Mouse (Mus musculus) brain, embryonic 14.5 days (tissue): ENCODE measurements around the gene Olfr648. TPM values are rescaled to one million over a fixed set of nuclear protein-coding genes. Genes with fewer than 3 reads are reported as not detected.

ENCODE experiments used
- DNase-seq: peaks from one replicate; pipeline ENCODE4 v3.0.0-alpha.2; 2011; ENCODE audit warnings: low read depth
- CTCF ChIP-seq: fragments of 200-500 bp; IDR thresholded peaks from 2 replicates; pipeline ENCODE4 v1.5.1; 2012; ENCODE audit warnings: inconsistent platforms, mild to moderate bottlenecking, moderate library complexity, borderline replicate concordance; ENCODE audit not compliant: insufficient read depth, insufficient read length; ENCODE audit errors: extremely low read depth
- POLR2A ChIP-seq: fragments of 200-500 bp; IDR thresholded peaks from 2 replicates; pipeline ENCODE4 v1.6.1; 2012; ENCODE audit warnings: mild to moderate bottlenecking, inconsistent platforms, borderline replicate concordance; ENCODE audit not compliant: poor library complexity, insufficient read depth, insufficient read length, severe bottlenecking; ENCODE audit errors: extremely low read depth
- polyA plus RNA-seq: library from polyadenylated mRNA; depleted of rRNA; stranded (reverse); fragments of >200 nt; gene quantifications from 2 replicates; pipeline ENCODE4 v1.2.3, GENCODE M21; 2012; rRNA removed

The Olfr648 gene
- polyA plus RNA-seq, 1 experiment, result 0.08 TPM

DNA sequence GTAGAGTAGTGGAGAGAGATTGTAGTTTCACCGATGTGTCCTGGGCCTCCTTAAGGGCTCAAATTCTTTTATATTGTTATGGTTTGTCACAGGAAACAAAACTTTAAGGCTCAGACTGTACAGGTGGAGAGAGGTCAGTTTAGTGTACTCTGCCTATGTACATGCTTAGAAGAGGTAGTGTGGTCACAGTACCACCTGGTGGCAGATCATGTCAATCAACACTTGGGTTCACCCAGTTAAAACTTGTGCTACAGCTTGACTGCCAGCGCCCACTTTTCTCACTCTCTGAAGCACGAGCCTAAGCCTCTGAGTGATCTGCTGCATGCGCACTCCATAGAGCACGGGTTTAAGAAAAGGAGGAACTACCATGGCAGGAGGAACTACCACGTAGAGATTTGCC is 16.1 kb downstream of the Olfr648 start:
- DNase-seq, result no peak
- TF ChIP-seq CTCF, result no peak
- TF ChIP-seq POLR2A, result no peak

DNA sequence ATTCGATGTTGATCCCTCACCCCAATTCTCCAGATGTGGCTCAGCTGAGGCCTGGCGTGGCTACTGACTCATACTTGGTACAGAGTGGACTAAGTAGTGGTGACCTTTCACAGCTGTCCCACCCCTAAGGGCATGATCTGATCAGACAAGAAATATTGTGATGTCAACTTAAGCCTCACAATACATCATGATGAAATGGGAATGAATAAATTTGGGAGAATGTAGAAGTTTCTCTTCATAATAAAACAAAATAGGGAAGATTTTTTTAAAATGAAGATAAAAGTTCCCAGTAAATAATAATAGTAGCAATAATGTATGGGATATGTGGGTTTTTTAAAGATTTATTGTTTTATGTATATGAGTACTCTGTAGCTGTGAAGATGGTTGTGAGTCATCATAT is 32.7 kb downstream of the Olfr648 start, which contains the start of gene Ubqlnl:
TSS of gene Ubqlnl (minus strand) at position 101 of the 400 bp plus-strand sequence.
- TF ChIP-seq POLR2A, result no peak
- TF ChIP-seq CTCF, result no peak

DNA sequence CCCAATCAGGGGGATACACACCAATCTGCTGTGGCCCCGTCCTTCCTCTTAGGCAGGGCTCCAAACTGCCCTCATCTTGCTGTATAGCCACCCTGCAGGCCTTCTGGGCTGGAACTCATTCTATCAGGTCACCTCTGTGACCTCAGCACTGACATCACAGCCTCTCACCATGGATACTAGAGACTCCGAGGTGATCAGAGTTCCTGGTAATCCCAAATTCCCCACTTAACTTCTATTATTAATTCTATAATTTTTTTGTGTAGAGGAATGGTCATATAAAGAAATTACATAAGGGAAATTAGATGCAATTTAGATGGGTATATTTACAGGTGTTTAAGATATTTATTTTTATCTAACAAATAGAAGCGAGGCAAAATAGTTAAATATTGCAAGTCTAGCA is 40.0 kb downstream of the Olfr648 start, which contains the start of gene Ubqln3:
TSS of gene Ubqln3 (minus strand) at position 101 of the 400 bp plus-strand sequence.
- TF ChIP-seq POLR2A, result no peak
- TF ChIP-seq CTCF, result no peak
- DNase-seq, result no peak

More for the DNA sequence above, 32.7 kb downstream of the Olfr648 start, which contains the start of gene Ubqlnl:
- no peak for DNase-seq

DNA sequence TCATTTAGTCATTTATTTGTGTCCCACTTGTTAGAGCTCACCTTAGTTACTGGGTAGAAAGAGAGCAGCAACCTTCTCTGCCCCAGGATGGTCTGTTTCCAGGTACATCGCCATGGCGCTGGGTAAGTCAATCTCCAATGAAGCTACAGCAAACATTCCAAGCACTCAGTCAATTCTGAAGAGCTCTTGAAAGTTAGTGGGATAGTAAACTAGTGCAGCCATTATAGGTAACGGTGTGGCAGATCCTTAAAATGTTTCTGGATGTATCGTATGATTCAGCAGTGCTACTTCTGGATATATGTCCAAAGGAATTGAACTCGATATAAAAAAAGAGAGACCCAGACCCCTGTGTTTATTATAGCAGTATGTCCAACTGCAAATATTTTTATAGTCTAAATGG is 45.9 kb downstream of the Olfr648 start, which contains the start of gene Olfr643:
TSS of gene Olfr643 (minus strand) at position 101 of the 400 bp plus-strand sequence.
- no peak for DNase-seq
- TF ChIP-seq CTCF (no peak), POLR2A (no peak)

DNA sequence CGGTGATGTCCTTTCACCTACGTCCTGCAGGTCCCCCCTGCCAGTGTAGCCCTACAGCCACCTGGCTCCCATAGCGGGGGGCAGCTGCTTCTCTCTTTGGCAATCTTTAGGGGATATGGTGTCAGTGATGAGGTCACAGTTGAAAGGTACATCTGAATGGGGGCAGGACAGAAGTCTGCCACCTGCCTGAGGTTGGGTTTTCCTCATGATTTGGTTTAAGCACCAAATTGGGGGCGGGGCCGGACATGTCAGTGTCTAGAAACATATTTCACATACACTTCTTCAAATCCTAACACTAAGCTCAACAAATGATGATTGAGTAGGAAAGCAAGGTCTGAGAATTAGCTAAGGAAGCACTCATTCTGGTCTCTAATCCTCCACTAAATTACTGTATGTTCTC is 53.5 kb downstream of the Olfr648 start, which contains the start of gene Ubqln5:
TSS of gene Ubqln5 (minus strand) at position 101 of the 400 bp plus-strand sequence.
- DNase-seq, result no peak
- TF ChIP-seq POLR2A (no peak), CTCF (no peak)

Other genes with a start within 250 kb of the Olfr648 start
- gene Olfr632, start 249.0 kb downstream of the Olfr648 start, polyA plus RNA-seq, result not detected in 2 replicates
- gene Olfr633, start 239.0 kb downstream of the Olfr648 start, polyA plus RNA-seq, result not detected in 2 replicates
- not detected in 2 replicates for gene Olfr635, start 212.2 kb downstream of the Olfr648 start, polyA plus RNA-seq
- not detected in 2 replicates for gene Olfr638, start 184.6 kb downstream of the Olfr648 start, polyA plus RNA-seq
- gene Olfr639, start 166.1 kb downstream of the Olfr648 start, polyA plus RNA-seq, result not detected in 2 replicates
- not detected in 2 replicates for gene Olfr640, start 157.8 kb downstream of the Olfr648 start, polyA plus RNA-seq
- gene Olfr641, start 147.9 kb downstream of the Olfr648 start, polyA plus RNA-seq, result not detected in 2 replicates
- gene Olfr642, start 130.7 kb downstream of the Olfr648 start, polyA plus RNA-seq, result not detected in 2 replicates
- not detected in 2 replicates for gene 4930516K23Rik, start 121.9 kb downstream of the Olfr648 start, polyA plus RNA-seq
- gene Olfr644, start 111.5 kb downstream of the Olfr648 start, polyA plus RNA-seq, result not detected in 2 replicates
- not detected in 2 replicates for gene Olfr645, start 97.9 kb downstream of the Olfr648 start, polyA plus RNA-seq
- not detected in 2 replicates for gene Olfr646, start 78.5 kb downstream of the Olfr648 start, polyA plus RNA-seq
- not detected in 2 replicates for gene Ubqln5, start 53.6 kb downstream of the Olfr648 start, polyA plus RNA-seq
- gene Olfr643, start 46.0 kb downstream of the Olfr648 start, polyA plus RNA-seq, result not detected in 2 replicates
- gene Ubqln3, start 40.1 kb downstream of the Olfr648 start, polyA plus RNA-seq, result not detected in 2 replicates
- not detected in 2 replicates for gene Ubqlnl, start 32.8 kb downstream of the Olfr648 start, polyA plus RNA-seq
- not detected in 2 replicates for gene Olfm5, start 18.6 kb downstream of the Olfr648 start, polyA plus RNA-seq
- not detected in 2 replicates for gene Olfr649, start 12.6 kb upstream of the Olfr648 start, polyA plus RNA-seq
- gene Trim6, start 35.4 kb upstream of the Olfr648 start, polyA plus RNA-seq, result 0.29 and 0.47 TPM in 2 replicates
- 1.3 and 1.4 TPM in 2 replicates for gene Trim34a, start 61.1 kb upstream of the Olfr648 start, polyA plus RNA-seq
- gene Trim5, start 104.7 kb upstream of the Olfr648 start, polyA plus RNA-seq, result 0.09 and 0.15 TPM in 2 replicates
- gene Trim12a, start 132.1 kb upstream of the Olfr648 start, polyA plus RNA-seq, result 1.4 and 2.0 TPM in 2 replicates
- 0.08 TPM in 1 of 2 replicates, not detected in the other for gene Trim34b, start 146.1 kb upstream of the Olfr648 start, polyA plus RNA-seq
- 1.1 and 1.8 TPM in 2 replicates for gene Trim12c, start 170.0 kb upstream of the Olfr648 start, polyA plus RNA-seq
- gene Trim30b, start 186.5 kb upstream of the Olfr648 start, polyA plus RNA-seq, result 0.03 and 0.06 TPM in 2 replicates
- gene Trim30c, start 217.4 kb upstream of the Olfr648 start, polyA plus RNA-seq, result not detected in 2 replicates